Mouse (Mus musculus) megakaryocyte-erythroid progenitor cell, adult 5-6 weeks (primary cell): Measurements from ENCODE around the gene Tmem184b. TPM values are rescaled to one million over a fixed set of nuclear protein-coding genes. Genes with fewer than 3 reads are reported as not detected.

ENCODE experiments used
- ATAC-seq: replicated peaks from 2 replicates; pipeline ENCODE4 v1.8.0; 2016; ENCODE audit warnings: mild to moderate bottlenecking, inconsistent platforms; ENCODE audit not compliant: severe bottlenecking, poor library complexity, low FRiP score, low TSS enrichment
- total RNA-seq, 2 experiments: library from RNA; stranded (forward) in 1 of 2; stranded (reverse) in 1 of 2; fragments of 200-1000, 215-1000 nt in 1 of 2; fragments of >200 nt in 1 of 2; fragmentation: Nextera tagmentation in 1 of 2; gene quantifications; 2 replicates each; pipeline ENCODE4 v1.2.3; 2014 to 2017

The Tmem184b gene
- total RNA-seq, 2 experiments from 2014 or later: 5.0 to 8.3 TPM

GRCm38 (mm10) chr15:79431925-79432324 is 28.6 kb upstream of the Tmem184b start:
- no peak; the same call in 1 of the 2 replicates for ATAC-seq

- no peak for ATAC-seq
Measured at GRCm38 (mm10) chr15:79430461-79431000, 27.2 kb upstream of the Tmem184b start.

GRCm38 (mm10) chr15:79429994-79430393 is 26.6 kb upstream of the Tmem184b start:
- ATAC-seq: no peak

- ATAC-seq: no peak
Measured at GRCm38 (mm10) chr15:79429527-79429926, 26.2 kb upstream of the Tmem184b start.

GRCm38 (mm10) chr15:79428616-79429015 is 25.2 kb upstream of the Tmem184b start:
- no peak for ATAC-seq

GRCm38 (mm10) chr15:79427516-79427915 is 24.1 kb upstream of the Tmem184b start:
- peak; percentile 64 for ATAC-seq

- no peak for ATAC-seq
Measured at GRCm38 (mm10) chr15:79425516-79425915, 22.1 kb upstream of the Tmem184b start.

GRCm38 (mm10) chr15:79424602-79425001 is 21.2 kb upstream of the Tmem184b start:
- ATAC-seq: no peak

GRCm38 (mm10) chr15:79422715-79423243 is 19.4 kb upstream of the Tmem184b start:
- ATAC-seq: no peak

- ATAC-seq: no peak
Measured at GRCm38 (mm10) chr15:79418677-79419076, 15.3 kb upstream of the Tmem184b start.

- no peak for ATAC-seq
Measured at GRCm38 (mm10) chr15:79418265-79418664, 14.9 kb upstream of the Tmem184b start.

- no peak for ATAC-seq
Measured at GRCm38 (mm10) chr15:79417379-79417778, 14.0 kb upstream of the Tmem184b start.

GRCm38 (mm10) chr15:79416460-79417085 is 13.2 kb upstream of the Tmem184b start:
- ATAC-seq: no peak

GRCm38 (mm10) chr15:79414513-79414912 is 11.1 kb upstream of the Tmem184b start:
- no peak for ATAC-seq

- no peak for ATAC-seq
Measured at GRCm38 (mm10) chr15:79413802-79414201, 10.4 kb upstream of the Tmem184b start.

- ATAC-seq: no peak
Measured at GRCm38 (mm10) chr15:79413201-79413600, 9.8 kb upstream of the Tmem184b start.

GRCm38 (mm10) chr15:79411363-79412065 is 8.1 kb upstream of the Tmem184b start:
- ATAC-seq: no peak

GRCm38 (mm10) chr15:79409077-79409573 is 5.8 kb upstream of the Tmem184b start:
- no peak for ATAC-seq

GRCm38 (mm10) chr15:79406564-79406963 is 3.2 kb upstream of the Tmem184b start:
- ATAC-seq: no peak

GRCm38 (mm10) chr15:79404277-79404676 is 908 bp upstream of the Tmem184b start:
- ATAC-seq: no peak
